Comparison of ENCODE assay signal across 8 mouse cellular contexts in genomic region chr5:114596604-114597003, GRCm38 (mm10). TPM values are rescaled to one million over a fixed set of nuclear protein-coding genes. Genes with fewer than 3 reads are reported as not detected.
DNase-seq lines count a peak whose midpoint lies in the region; ATAC-seq and TF ChIP-seq lines count a peak whose summit lies in the region.

No protein-coding gene starts in this region.

- peaks cover 46% of the 10 kb centered on the region for H3K4me1 ChIP-seq in heart, embryonic 12.5 days (replicated peaks)
- H3K4me1 ChIP-seq in embryonic facial prominence, embryonic 12.5 days: peaks cover 49% of the 10 kb centered on the region
- peaks cover 58% of the 10 kb centered on the region for H3K4me1 ChIP-seq in kidney, postnatal 0 days (replicated peaks; ENCODE audit: insufficient read depth, low read length)

- TF ChIP-seq CTCF in kidney, postnatal 0 days (IDR thresholded peaks at IDR 0.05; ENCODE audit: low read depth): no peak
- TF ChIP-seq CTCF in left cerebral cortex, adult 2 months (IDR thresholded peaks at IDR 0.05): no peak

- peak; percentile 98 for DNase-seq in heart, adult 11 months
- peak; percentile 86 for DNase-seq in kidney, postnatal 0 days (ENCODE audit: low spot score)
- DNase-seq in adipocyte (ENCODE audit: low spot score): no peak
- no peak for DNase-seq in left cerebral cortex, adult 2 months (ENCODE audit: extremely low spot score in 1 of 2, low spot score in 2 of 2)
- no peak for DNase-seq in layer of hippocampus, postnatal 10 days (ENCODE audit: low spot score in 2 of 2)

- H3K36me3 ChIP-seq in heart, embryonic 12.5 days: no peaks in the 10 kb centered on the region
- no peaks in the 10 kb centered on the region for H3K36me3 ChIP-seq in embryonic facial prominence, embryonic 12.5 days
- 0 out of 2 replicates have a peak, but pooled peaks cover 2% of the 10 kb centered on the region for H3K36me3 ChIP-seq in kidney, postnatal 0 days (ENCODE audit: insufficient read depth, low read length)

- no peak overlapping the region for H3K9ac ChIP-seq in heart, embryonic 12.5 days
- 0 out of 2 replicates have a peak overlapping the region, but pooled peaks have one; percentile 4 for H3K9ac ChIP-seq in embryonic facial prominence, embryonic 12.5 days
- no peak overlapping the region for H3K9ac ChIP-seq in kidney, postnatal 0 days (ENCODE audit: low read depth, low read length)

- intact Hi-C loops in left cerebral cortex, adult 2 months (cut with DNase I): no loop called here

- no peak overlapping the region for H3K4me3 ChIP-seq in heart, embryonic 12.5 days
- H3K4me3 ChIP-seq in embryonic facial prominence, embryonic 12.5 days: no peak overlapping the region
- H3K4me3 ChIP-seq in kidney, postnatal 0 days (replicated peaks; ENCODE audit: low read depth, low read length): no peak overlapping the region
- H3K4me3 ChIP-seq in left cerebral cortex, adult 2 months: no peak overlapping the region

- peaks cover 13% of the 10 kb centered on the region; the same call in 1 of the 2 replicates for H3K27me3 ChIP-seq in heart, embryonic 12.5 days (replicated peaks)
- H3K27me3 ChIP-seq in embryonic facial prominence, embryonic 12.5 days: no peaks in the 10 kb centered on the region
- no peaks in the 10 kb centered on the region for H3K27me3 ChIP-seq in kidney, postnatal 0 days (ENCODE audit: insufficient read depth, low read length)

- no peak overlapping the region for H3K4me2 ChIP-seq in heart, embryonic 12.5 days
- H3K4me2 ChIP-seq in embryonic facial prominence, embryonic 12.5 days (replicated peaks): no peak overlapping the region
- H3K4me2 ChIP-seq in kidney, postnatal 0 days (ENCODE audit: low read length): peak overlapping the region; percentile 1; the same call in 1 of the 2 replicates

- no peak overlapping the region for H3K27ac ChIP-seq in heart, embryonic 12.5 days (ENCODE audit: poor library complexity, severe bottlenecking)
- H3K27ac ChIP-seq in embryonic facial prominence, embryonic 12.5 days: no peak overlapping the region
- H3K27ac ChIP-seq in kidney, postnatal 0 days: peak overlapping the region; percentile 95
- no peak overlapping the region for H3K27ac ChIP-seq in left cerebral cortex, adult 2 months

- no peaks in the 10 kb centered on the region for H3K9me3 ChIP-seq in heart, embryonic 12.5 days (replicated peaks)
- no peaks in the 10 kb centered on the region for H3K9me3 ChIP-seq in embryonic facial prominence, embryonic 12.5 days
- no peaks in the 10 kb centered on the region for H3K9me3 ChIP-seq in kidney, postnatal 0 days (replicated peaks; ENCODE audit: low read length)

- WGBS in heart, embryonic 12.5 days: 32% methylated on average over 10 of the region's 10 CpGs
- WGBS in embryonic facial prominence, embryonic 12.5 days: 17% methylated on average over 10 of the region's 10 CpGs
- 16% methylated on average over 10 of the region's 10 CpGs for WGBS in kidney, postnatal 0 days

- ATAC-seq in heart, embryonic 12.5 days (ENCODE audit: insufficient number of reproducible peaks, low FRiP score): no peak
- no peak for ATAC-seq in embryonic facial prominence, embryonic 12.5 days (ENCODE audit: insufficient number of reproducible peaks, insufficient read depth, low FRiP score, low TSS enrichment)
- ATAC-seq in kidney, postnatal 0 days (replicated peaks; ENCODE audit: low FRiP score, low read depth): no peak; the same call in 1 of the 2 replicates
- ATAC-seq in monocyte, adult 5-6 weeks (replicated peaks; ENCODE audit: insufficient number of reproducible peaks, low FRiP score, low TSS enrichment, poor library complexity, severe bottlenecking): peak; percentile 45; the same call in 1 of the 2 replicates

RNA-seq across cellular contexts. Expression of gene Fam222a, which starts 28.8 kb away (rescaled TPM):
- 0.63 and 1.1 TPM in 2 replicates for polyA plus RNA-seq in heart, embryonic 12.5 days (2016; fragmentation: Nextera tagmentation; extraction: Ambion mirVana)
- polyA plus RNA-seq in embryonic facial prominence, embryonic 12.5 days (2016; fragmentation: Nextera tagmentation; extraction: Ambion mirVana): 2.9 and 3.4 TPM in 2 replicates
- polyA plus RNA-seq in kidney, postnatal 0 days (2015; fragmentation: Nextera tagmentation; extraction: Ambion mirVana): 5.0 and 5.8 TPM in 2 replicates
- total RNA-seq in monocyte, adult 5-6 weeks (2017): 0.75 TPM in 1 of 3 replicates, not detected in the others
- total RNA-seq in left cerebral cortex, adult 2 months (2021): 1 to 10 TPM; 7.9 to 9.0 TPM
- 1 to 10 TPM; 5.0 to 5.7 TPM for total RNA-seq in layer of hippocampus, postnatal 10 days (2021)

Comparison
In these comparisons a context has a peak if more than half of its experiments do, and no peak if none do; other contexts are left out.
1. DNase-seq: peak in heart, adult 11 months (single experiment) and kidney, postnatal 0 days (single experiment); none in adipocyte (single experiment), left cerebral cortex, adult 2 months (0 of 2) and layer of hippocampus, postnatal 10 days (0 of 2).